ENCODE assay signal across 8 mouse cellular contexts in genomic region chr6:146270776-146271533, GRCm38 (mm10).
DNase-seq lines count a peak whose midpoint lies in the region; ATAC-seq and TF ChIP-seq lines count a peak whose summit lies in the region.

No protein-coding gene starts in this region.

- DNase-seq in CD4-positive helper T cell, adult 2 months (ENCODE audit: low read depth, low spot score), result peak; percentile 87
- peak; percentile 77 for DNase-seq in adrenal gland, postnatal 10 days
- DNase-seq in forebrain, postnatal 0 days, result no peak
- DNase-seq in layer of hippocampus, adult 9-11 months, result peak; percentile 90
- peak; percentile 86 for DNase-seq in lung, postnatal 10 days
- peak; percentile 30 for DNase-seq in retina, adult 2 months (ENCODE audit: low read depth, low spot score)
- DNase-seq in thymus, postnatal 36 days, result peak; percentile 58 to 74

- H3K4me1 ChIP-seq in forebrain, postnatal 0 days (ENCODE audit: insufficient read depth), result no peaks in the 10 kb centered on the region
- peaks cover 2% of the 10 kb centered on the region; the same call in 1 of the 2 replicates for H3K4me1 ChIP-seq in hindbrain, embryonic 12.5 days

- H3K36me3 ChIP-seq in forebrain, postnatal 0 days (ENCODE audit: insufficient read depth), result no peaks in the 10 kb centered on the region
- no peaks in the 10 kb centered on the region for H3K36me3 ChIP-seq in hindbrain, embryonic 12.5 days

- H3K9ac ChIP-seq in forebrain, postnatal 0 days, result no peak overlapping the region
- H3K9ac ChIP-seq in hindbrain, embryonic 12.5 days, result no peak overlapping the region

- no peaks in the 10 kb centered on the region for H3K9me3 ChIP-seq in forebrain, postnatal 0 days (ENCODE audit: low read length)
- H3K9me3 ChIP-seq in hindbrain, embryonic 12.5 days (replicated peaks), result no peaks in the 10 kb centered on the region

- no peak overlapping the region for H3K4me3 ChIP-seq in forebrain, postnatal 0 days (ENCODE audit: low read depth, low read length)
- no peak overlapping the region for H3K4me3 ChIP-seq in hindbrain, embryonic 12.5 days

- no peaks in the 10 kb centered on the region for H3K27me3 ChIP-seq in forebrain, postnatal 0 days (ENCODE audit: insufficient read depth, low read length)
- H3K27me3 ChIP-seq in hindbrain, embryonic 12.5 days, result no peaks in the 10 kb centered on the region

- H3K4me2 ChIP-seq in forebrain, postnatal 0 days (ENCODE audit: low read depth), result no peak overlapping the region
- H3K4me2 ChIP-seq in hindbrain, embryonic 12.5 days (replicated peaks), result no peak overlapping the region

- WGBS in forebrain, postnatal 0 days, result 65% methylated on average over 12 of the region's 12 CpGs
- WGBS in hindbrain, embryonic 12.5 days, result 58% methylated on average over 12 of the region's 12 CpGs

- H3K27ac ChIP-seq in forebrain, postnatal 0 days (ENCODE audit: low read depth, low read length), result no peak overlapping the region
- H3K27ac ChIP-seq in hindbrain, embryonic 12.5 days, result no peak overlapping the region

- no peak for TF ChIP-seq CTCF in forebrain, postnatal 0 days (IDR thresholded peaks at IDR 0.05; ENCODE audit: low read depth)

- ATAC-seq in forebrain, postnatal 0 days, result peak; percentile 29; the same call in 1 of the 2 replicates
- ATAC-seq in hindbrain, embryonic 12.5 days (ENCODE audit: low FRiP score), result peak; percentile 83
